Mouse (Mus musculus): ENCODE results near the gene Wdr41. TPM values are rescaled to one million over a fixed set of nuclear protein-coding genes. Genes with fewer than 3 reads are reported as not detected.

The Wdr41 gene
- polyA plus RNA-seq, 1 experiment from 2014 or later = 8.1 TPM

- no peak for ATAC-seq
- H3K4me3 ChIP-seq = no peak overlapping the region
- no peak overlapping the region for H3K9ac ChIP-seq
- no peak overlapping the region for H3K27ac ChIP-seq
- H3K27me3 ChIP-seq (replicated peaks) = no peaks in the 10 kb centered on the region
- no peaks in the 10 kb centered on the region for H3K4me1 ChIP-seq
- peaks cover 10% of the 10 kb centered on the region; the same call in 1 of the 2 replicates for H3K36me3 ChIP-seq
- H3K9me3 ChIP-seq (replicated peaks) = no peaks in the 10 kb centered on the region
- 78% methylated on average over 7 of the region's 7 CpGs for WGBS (ENCODE audit: insufficient replicate concordance)
- H3K4me2 ChIP-seq = no peak overlapping the region
Observed at GRCm38 (mm10) chr13:95009261-95009660, 33.1 kb downstream of the Wdr41 start.

- H3K9ac ChIP-seq = no peak overlapping the region
- WGBS (ENCODE audit: insufficient replicate concordance) = 73% methylated on average over 7 of the region's 7 CpGs
Observed at GRCm38 (mm10) chr13:95011546-95012257, 35.6 kb downstream of the Wdr41 start.

GRCm38 (mm10) chr13:95017278-95017677 is 41.1 kb downstream of the Wdr41 start:
- Histone ChIP-seq H3K9ac (no peak overlapping the region), H3K4me1 (0 out of 2 replicates have a peak, but pooled peaks cover 5% of the 10 kb centered on the region), H3K4me2 (no peak overlapping the region), H3K9me3 (replicated peaks) (no peaks in the 10 kb centered on the region), H3K27ac (no peak overlapping the region), H3K4me3 (no peak overlapping the region), H3K27me3 (replicated peaks) (no peaks in the 10 kb centered on the region), H3K36me3 (peaks cover 3% of the 10 kb centered on the region; the same call in 1 of the 2 replicates)
- 76% methylated on average over 6 of the region's 6 CpGs for WGBS (ENCODE audit: insufficient replicate concordance)
- ATAC-seq = no peak

More at GRCm38 (mm10) chr13:95011546-95012257, 35.6 kb downstream of the Wdr41 start:
- Histone ChIP-seq H3K36me3 (peaks cover 13% of the 10 kb centered on the region), H3K4me2 (no peak overlapping the region), H3K27me3 (replicated peaks) (no peaks in the 10 kb centered on the region), H3K9me3 (replicated peaks) (no peaks in the 10 kb centered on the region), H3K4me1 (no peaks in the 10 kb centered on the region), H3K4me3 (no peak overlapping the region), H3K27ac (no peak overlapping the region)
- ATAC-seq = no peak

GRCm38 (mm10) chr13:95017916-95018315 is 41.8 kb downstream of the Wdr41 start:
- ATAC-seq = no peak
- no peak overlapping the region for H3K27ac ChIP-seq
- 18% methylated on average over 9 of the region's 9 CpGs for WGBS (ENCODE audit: insufficient replicate concordance)
- H3K9me3 ChIP-seq (replicated peaks) = no peaks in the 10 kb centered on the region
- H3K4me2 ChIP-seq = no peak overlapping the region
- no peaks in the 10 kb centered on the region for H3K27me3 ChIP-seq (replicated peaks)
- no peak overlapping the region for H3K4me3 ChIP-seq
- 0 out of 2 replicates have a peak, but pooled peaks cover 5% of the 10 kb centered on the region for H3K4me1 ChIP-seq
- H3K36me3 ChIP-seq = peaks cover 3% of the 10 kb centered on the region; the same call in 1 of the 2 replicates
- H3K9ac ChIP-seq = no peak overlapping the region

- Histone ChIP-seq H3K9ac (no peak overlapping the region), H3K9me3 (replicated peaks) (no peaks in the 10 kb centered on the region), H3K4me3 (no peak overlapping the region), H3K36me3 (peaks cover 3% of the 10 kb centered on the region; the same call in 1 of the 2 replicates), H3K27ac (no peak overlapping the region), H3K4me1 (0 out of 2 replicates have a peak, but pooled peaks cover 5% of the 10 kb centered on the region), H3K4me2 (no peak overlapping the region), H3K27me3 (replicated peaks) (no peaks in the 10 kb centered on the region)
- ATAC-seq = no peak
- WGBS (ENCODE audit: insufficient replicate concordance) = 48% methylated on average over 6 of the region's 6 CpGs
Observed at GRCm38 (mm10) chr13:95019345-95019744, 43.2 kb downstream of the Wdr41 start.

- peaks cover 2% of the 10 kb centered on the region; the same call in 1 of the 2 replicates for H3K36me3 ChIP-seq
- H3K4me1 ChIP-seq = 0 out of 2 replicates have a peak, but pooled peaks cover 5% of the 10 kb centered on the region
- H3K4me2 ChIP-seq = no peak overlapping the region
- H3K9me3 ChIP-seq (replicated peaks) = no peaks in the 10 kb centered on the region
- no peak overlapping the region for H3K9ac ChIP-seq
- 71% methylated on average over 6 of the region's 6 CpGs for WGBS (ENCODE audit: insufficient replicate concordance)
- H3K27ac ChIP-seq = no peak overlapping the region
- H3K4me3 ChIP-seq = no peak overlapping the region
- H3K27me3 ChIP-seq (replicated peaks) = no peaks in the 10 kb centered on the region
- no peak for ATAC-seq
Observed at GRCm38 (mm10) chr13:95020216-95020615, 44.1 kb downstream of the Wdr41 start.

GRCm38 (mm10) chr13:95030828-95031227 is 54.7 kb downstream of the Wdr41 start:
- H3K27me3 ChIP-seq (replicated peaks) = no peaks in the 10 kb centered on the region
- no peak overlapping the region for H3K27ac ChIP-seq
- no peaks in the 10 kb centered on the region for H3K36me3 ChIP-seq
- H3K4me1 ChIP-seq = no peaks in the 10 kb centered on the region
- H3K4me2 ChIP-seq = no peak overlapping the region
- 72% methylated on average over 6 of the region's 6 CpGs for WGBS (ENCODE audit: insufficient replicate concordance)
- H3K4me3 ChIP-seq = no peak overlapping the region
- H3K9ac ChIP-seq = no peak overlapping the region
- ATAC-seq = no peak
- no peaks in the 10 kb centered on the region for H3K9me3 ChIP-seq (replicated peaks)

GRCm38 (mm10) chr13:95032127-95032831 is 56.1 kb downstream of the Wdr41 start:
- no peaks in the 10 kb centered on the region for H3K9me3 ChIP-seq (replicated peaks)
- no peak overlapping the region for H3K4me2 ChIP-seq
- no peak overlapping the region for H3K9ac ChIP-seq
- H3K4me3 ChIP-seq = no peak overlapping the region
- 69% methylated on average over 17 of the region's 17 CpGs for WGBS (ENCODE audit: insufficient replicate concordance)
- no peaks in the 10 kb centered on the region for H3K4me1 ChIP-seq
- H3K27me3 ChIP-seq (replicated peaks) = no peaks in the 10 kb centered on the region
- no peak for ATAC-seq
- H3K36me3 ChIP-seq = no peaks in the 10 kb centered on the region
- no peak overlapping the region for H3K27ac ChIP-seq

GRCm38 (mm10) chr13:95032973-95033372 is 56.8 kb downstream of the Wdr41 start:
- Histone ChIP-seq H3K36me3 (no peaks in the 10 kb centered on the region), H3K9me3 (replicated peaks) (no peaks in the 10 kb centered on the region), H3K4me1 (no peaks in the 10 kb centered on the region), H3K4me3 (no peak overlapping the region), H3K27ac (no peak overlapping the region), H3K4me2 (no peak overlapping the region), H3K27me3 (replicated peaks) (no peaks in the 10 kb centered on the region), H3K9ac (no peak overlapping the region)
- no peak for ATAC-seq
- 67% methylated on average over 6 of the region's 6 CpGs for WGBS (ENCODE audit: insufficient replicate concordance)

- no peaks in the 10 kb centered on the region for H3K9me3 ChIP-seq (replicated peaks)
- H3K36me3 ChIP-seq = no peaks in the 10 kb centered on the region
- H3K4me3 ChIP-seq = no peak overlapping the region
- H3K27me3 ChIP-seq (replicated peaks) = no peaks in the 10 kb centered on the region
- WGBS (ENCODE audit: insufficient replicate concordance) = 55% methylated on average over 9 of the region's 9 CpGs
- ATAC-seq = no peak
- H3K27ac ChIP-seq = no peak overlapping the region
- no peak overlapping the region for H3K9ac ChIP-seq
- no peaks in the 10 kb centered on the region for H3K4me1 ChIP-seq
- no peak overlapping the region for H3K4me2 ChIP-seq
Observed at GRCm38 (mm10) chr13:95034094-95034493, 58.0 kb downstream of the Wdr41 start.

- H3K4me1 ChIP-seq = no peaks in the 10 kb centered on the region
- H3K4me2 ChIP-seq = no peak overlapping the region
- WGBS (ENCODE audit: insufficient replicate concordance) = 51% methylated on average over 2 of the region's 2 CpGs
- no peak overlapping the region for H3K27ac ChIP-seq
- H3K27me3 ChIP-seq (replicated peaks) = no peaks in the 10 kb centered on the region
- no peak overlapping the region for H3K9ac ChIP-seq
- no peaks in the 10 kb centered on the region for H3K36me3 ChIP-seq
- no peak for ATAC-seq
- no peaks in the 10 kb centered on the region for H3K9me3 ChIP-seq (replicated peaks)
- no peak overlapping the region for H3K4me3 ChIP-seq
Observed at GRCm38 (mm10) chr13:95034715-95035114, 58.6 kb downstream of the Wdr41 start.

GRCm38 (mm10) chr13:95038200-95038599 is 62.1 kb downstream of the Wdr41 start:
- no peaks in the 10 kb centered on the region for H3K36me3 ChIP-seq
- no peaks in the 10 kb centered on the region for H3K9me3 ChIP-seq (replicated peaks)
- no peak overlapping the region for H3K27ac ChIP-seq
- no peak overlapping the region for H3K4me3 ChIP-seq
- no peaks in the 10 kb centered on the region for H3K27me3 ChIP-seq (replicated peaks)
- 58% methylated on average over 4 of the region's 4 CpGs for WGBS (ENCODE audit: insufficient replicate concordance)
- no peak overlapping the region for H3K4me2 ChIP-seq
- no peak overlapping the region for H3K9ac ChIP-seq
- no peaks in the 10 kb centered on the region for H3K4me1 ChIP-seq
- ATAC-seq = no peak
